Mouse (Mus musculus) v-Abl transformed pro-B cells (cell line): ENCODE results near the gene Arhgef28.
"Not testable (repeated sequence)": the region's sequence is repeated elsewhere in the genome, so short reads cannot be mapped to it uniquely, and the experiment has no call there.

ENCODE experiments used
- in situ Hi-C, 2 experiments: fragments of 400-800 bp; cut with MboI; formaldehyde crosslinking; loops; one replicate each; pipeline ENCODE4 v1.15.1; 2025; ENCODE audit not compliant: unreplicated experiment in 2 of 2

Gene Arhgef28

GRCm38 (mm10) chr13:98092354-98093002 lies 113.8 kb downstream of the Arhgef28 start:
- in situ Hi-C loops, result no loop called here

- in situ Hi-C loops, result no loop called here
These were observed 126.6 kb downstream of the Arhgef28 start for GRCm38 (mm10) chr13:98079640-98080039.

GRCm38 (mm10) chr13:98078251-98078650 lies 128.0 kb downstream of the Arhgef28 start:
- in situ Hi-C loops, result no loop called here

- in situ Hi-C loops, result no loop called here
These were observed 129.0 kb downstream of the Arhgef28 start for GRCm38 (mm10) chr13:98077216-98077615.

GRCm38 (mm10) chr13:98074871-98075270 lies 131.4 kb downstream of the Arhgef28 start:
- in situ Hi-C loops, result no loop called here

GRCm38 (mm10) chr13:98073190-98073589 lies 133.0 kb downstream of the Arhgef28 start:
- in situ Hi-C loops, result no loop called here

- in situ Hi-C loops, result no loop called here
These were observed 135.8 kb downstream of the Arhgef28 start for GRCm38 (mm10) chr13:98070458-98070857.

GRCm38 (mm10) chr13:98069646-98070045 lies 136.6 kb downstream of the Arhgef28 start:
- in situ Hi-C loops, result no loop called here

- in situ Hi-C loops, result no loop called here
These were observed 143.4 kb downstream of the Arhgef28 start for GRCm38 (mm10) chr13:98062843-98063242.

GRCm38 (mm10) chr13:98060121-98060520 lies 146.1 kb downstream of the Arhgef28 start:
- in situ Hi-C loops, result not testable (repeated sequence)

- in situ Hi-C loops, result no loop called here
These were observed 151.0 kb downstream of the Arhgef28 start for GRCm38 (mm10) chr13:98055194-98055593.

- in situ Hi-C loops, result loop anchor here in 1 of 2 experiments (25.0 kb wide), 1 partner anchor 672 kb away; no protein-coding TSS in a partner anchor
These were observed 165.6 kb downstream of the Arhgef28 start for GRCm38 (mm10) chr13:98040628-98041150.

GRCm38 (mm10) chr13:98038731-98039130 lies 167.5 kb downstream of the Arhgef28 start:
- in situ Hi-C loops, result loop anchor here (10.0 to 25.0 kb wide), 2 partner anchors 196 to 674 kb away; no protein-coding TSS in a partner anchor

GRCm38 (mm10) chr13:98037693-98038092 lies 168.5 kb downstream of the Arhgef28 start:
- in situ Hi-C loops, result loop anchor here (10.0 to 25.0 kb wide), 2 partner anchors 197 to 675 kb away; no protein-coding TSS in a partner anchor

GRCm38 (mm10) chr13:98031642-98031960 lies 174.6 kb downstream of the Arhgef28 start:
- in situ Hi-C loops, result loop anchor here (5.0 to 25.0 kb wide), 6 partner anchors 203 to 681 kb away; no protein-coding TSS in a partner anchor

- in situ Hi-C loops, result loop anchor here (5.0 to 25.0 kb wide), 6 partner anchors 204 to 681 kb away; no protein-coding TSS in a partner anchor
These were observed 175.1 kb downstream of the Arhgef28 start for GRCm38 (mm10) chr13:98030959-98031641.

- in situ Hi-C loops, result loop anchor here (5.0 to 25.0 kb wide), 6 partner anchors 205 to 682 kb away; no protein-coding TSS in a partner anchor
These were observed 176.2 kb downstream of the Arhgef28 start for GRCm38 (mm10) chr13:98030041-98030440.

GRCm38 (mm10) chr13:98028711-98029250 lies 177.5 kb downstream of the Arhgef28 start:
- in situ Hi-C loops, result loop anchor here in 1 of 2 experiments (25.0 kb wide), 1 partner anchor 684 kb away; no protein-coding TSS in a partner anchor

- in situ Hi-C loops, result loop anchor here in 1 of 2 experiments (25.0 kb wide), 1 partner anchor 685 kb away; no protein-coding TSS in a partner anchor
These were observed 178.5 kb downstream of the Arhgef28 start for GRCm38 (mm10) chr13:98027641-98028204.

GRCm38 (mm10) chr13:98027122-98027521 lies 179.1 kb downstream of the Arhgef28 start:
- in situ Hi-C loops, result loop anchor here in 1 of 2 experiments (25.0 kb wide), 1 partner anchor 685 kb away; no protein-coding TSS in a partner anchor
